Mouse (Mus musculus): ENCODE data around the gene Hal. TPM values are rescaled to one million over a fixed set of nuclear protein-coding genes. Genes with fewer than 3 reads are reported as not detected.
A peak's percentile ranks its signal among the peaks of the same experiment; 100 is the strongest.

The Hal gene
- polyA plus RNA-seq, 1 experiment from 2014 or later: 0.25 TPM

DNA sequence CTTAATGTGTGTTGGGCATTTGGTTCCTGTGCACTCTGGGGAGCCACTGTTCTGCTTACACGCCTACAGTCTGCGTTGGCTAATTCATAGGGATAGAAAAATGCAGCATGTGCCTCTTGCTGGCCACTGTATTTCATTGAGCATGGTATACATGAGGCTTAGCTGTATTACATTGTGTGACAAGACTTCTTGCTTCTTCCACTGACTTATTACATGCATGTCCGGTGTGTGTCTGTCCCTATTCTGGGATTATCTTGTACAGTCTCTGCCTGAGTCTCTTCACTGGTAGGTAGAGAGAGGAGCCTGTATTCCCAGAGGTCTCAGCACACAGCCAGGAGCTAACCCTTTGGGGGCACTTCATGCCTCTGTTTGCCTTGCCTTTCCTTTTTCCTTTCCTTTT, 20.8 kb upstream of the Hal start:
- no peaks in the 10 kb centered on the region for H3K9me3 ChIP-seq (ENCODE audit: low read length)
- no peak overlapping the region for H3K27ac ChIP-seq (ENCODE audit: low read length)
- H3K4me2 ChIP-seq (replicated peaks; ENCODE audit: low read depth, low read length): no peak overlapping the region
- peaks cover 58% of the 10 kb centered on the region for H3K36me3 ChIP-seq (ENCODE audit: insufficient read depth, low read length)
- H3K9ac ChIP-seq (replicated peaks; ENCODE audit: low read length): no peak overlapping the region
- H3K4me3 ChIP-seq (ENCODE audit: low read length): no peak overlapping the region
- H3K27me3 ChIP-seq (ENCODE audit: insufficient read depth, low read length): no peaks in the 10 kb centered on the region
- no peaks in the 10 kb centered on the region for H3K4me1 ChIP-seq (ENCODE audit: insufficient read depth, low read length)
- 94% methylated on average over 3 of the region's 3 CpGs for WGBS
- no peak for ATAC-seq (ENCODE audit: low FRiP score, low TSS enrichment)

- Histone ChIP-seq H3K4me1 (ENCODE audit: insufficient read depth, low read length) (no peaks in the 10 kb centered on the region), H3K9ac (replicated peaks; ENCODE audit: low read length) (no peak overlapping the region), H3K36me3 (ENCODE audit: insufficient read depth, low read length) (peaks cover 63% of the 10 kb centered on the region), H3K27ac (ENCODE audit: low read length) (no peak overlapping the region), H3K27me3 (ENCODE audit: insufficient read depth, low read length) (no peaks in the 10 kb centered on the region), H3K4me3 (ENCODE audit: low read length) (no peak overlapping the region), H3K4me2 (replicated peaks; ENCODE audit: low read depth, low read length) (no peak overlapping the region), H3K9me3 (ENCODE audit: low read length) (no peaks in the 10 kb centered on the region)
- ATAC-seq (ENCODE audit: low FRiP score, low TSS enrichment): no peak
- 54% methylated on average over 11 of the region's 11 CpGs for WGBS
Observed at GRCm38 (mm10) chr10:93471415-93471814, 17.2 kb upstream of the Hal start.

DNA sequence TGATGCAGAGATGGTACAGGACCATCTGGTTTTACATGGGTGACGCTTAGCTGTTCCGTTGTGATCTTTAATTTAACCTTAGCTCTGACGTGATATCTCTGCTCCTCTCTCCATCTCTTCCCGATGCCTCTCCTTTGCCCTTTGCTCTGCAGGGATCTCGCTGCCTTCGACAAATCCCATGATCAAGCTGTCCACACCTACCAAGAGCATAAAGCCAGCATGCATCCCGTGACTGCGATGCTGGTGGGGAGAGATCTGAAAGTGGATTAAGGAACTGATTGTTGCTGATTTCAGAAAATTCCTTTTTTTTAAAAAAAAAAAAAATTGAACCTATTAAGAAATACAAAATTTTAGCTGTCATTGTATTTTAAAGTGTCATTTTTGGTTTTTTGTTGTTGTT, 4.1 kb upstream of the Hal start:
- H3K27me3 ChIP-seq (ENCODE audit: insufficient read depth, low read length): no peaks in the 10 kb centered on the region
- WGBS: 90% methylated on average over 8 of the region's 8 CpGs
- 0 out of 2 replicates have a peak, but pooled peaks cover 3% of the 10 kb centered on the region for H3K4me1 ChIP-seq (ENCODE audit: insufficient read depth, low read length)
- H3K4me2 ChIP-seq (replicated peaks; ENCODE audit: low read depth, low read length): no peak overlapping the region
- H3K36me3 ChIP-seq (ENCODE audit: insufficient read depth, low read length): peaks cover 31% of the 10 kb centered on the region
- no peak overlapping the region for H3K4me3 ChIP-seq (ENCODE audit: low read length)
- ATAC-seq (ENCODE audit: low FRiP score, low TSS enrichment): no peak
- no peaks in the 10 kb centered on the region for H3K9me3 ChIP-seq (ENCODE audit: low read length)
- H3K27ac ChIP-seq (ENCODE audit: low read length): no peak overlapping the region
- no peak overlapping the region for H3K9ac ChIP-seq (replicated peaks; ENCODE audit: low read length)

GRCm38 (mm10) chr10:93485055-93485691, 3.4 kb upstream of the Hal start:
- Histone ChIP-seq H3K4me1 (ENCODE audit: insufficient read depth, low read length) (0 out of 2 replicates have a peak, but pooled peaks cover 6% of the 10 kb centered on the region), H3K4me3 (ENCODE audit: low read length) (no peak overlapping the region), H3K27ac (ENCODE audit: low read length) (no peak overlapping the region), H3K4me2 (replicated peaks; ENCODE audit: low read depth, low read length) (no peak overlapping the region), H3K9me3 (ENCODE audit: low read length) (no peaks in the 10 kb centered on the region), H3K9ac (replicated peaks; ENCODE audit: low read length) (no peak overlapping the region), H3K27me3 (ENCODE audit: insufficient read depth, low read length) (no peaks in the 10 kb centered on the region), H3K36me3 (ENCODE audit: insufficient read depth, low read length) (peaks cover 25% of the 10 kb centered on the region)
- WGBS: 88% methylated on average over 8 of the region's 8 CpGs
- ATAC-seq (ENCODE audit: low FRiP score, low TSS enrichment): peak; percentile 50

GRCm38 (mm10) chr10:93486622-93487021, 1.9 kb upstream of the Hal start:
- ATAC-seq (ENCODE audit: low FRiP score, low TSS enrichment): no peak; the same call in 1 of the 2 replicates
- 26% methylated on average over 4 of the region's 4 CpGs for WGBS

DNA sequence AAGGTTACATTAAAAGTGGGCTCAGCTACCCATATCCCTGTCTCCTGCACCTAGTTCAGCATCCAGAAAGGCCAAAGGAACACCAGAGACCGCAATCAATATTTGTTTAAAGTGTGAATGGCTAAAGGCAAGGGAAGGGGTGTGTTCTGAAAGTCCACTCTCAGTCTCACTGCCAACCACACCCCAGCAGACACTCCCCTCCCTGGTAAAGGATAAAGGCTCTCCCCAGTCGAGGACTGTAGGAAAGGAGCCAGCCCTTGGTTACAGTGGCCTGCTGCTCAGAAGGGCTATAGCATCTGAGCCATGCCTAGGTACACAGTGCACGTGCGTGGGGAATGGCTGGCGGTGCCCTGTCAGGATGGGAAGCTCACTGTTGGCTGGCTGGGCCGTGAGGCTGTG, 259 bp downstream of the Hal start:
- no peaks in the 10 kb centered on the region for H3K9me3 ChIP-seq (ENCODE audit: low read length)
- no peak overlapping the region for H3K9ac ChIP-seq (replicated peaks; ENCODE audit: low read length)
- 73% methylated on average over 6 of the region's 6 CpGs for WGBS
- H3K27me3 ChIP-seq (ENCODE audit: insufficient read depth, low read length): no peaks in the 10 kb centered on the region
- peaks cover 4% of the 10 kb centered on the region for H3K36me3 ChIP-seq (ENCODE audit: insufficient read depth, low read length)
- ATAC-seq (ENCODE audit: low FRiP score, low TSS enrichment): no peak
- H3K4me2 ChIP-seq (replicated peaks; ENCODE audit: low read depth, low read length): no peak overlapping the region
- no peak overlapping the region for H3K4me3 ChIP-seq (ENCODE audit: low read length)
- H3K27ac ChIP-seq (ENCODE audit: low read length): no peak overlapping the region
- 0 out of 2 replicates have a peak, but pooled peaks cover 6% of the 10 kb centered on the region for H3K4me1 ChIP-seq (ENCODE audit: insufficient read depth, low read length)

More at GRCm38 (mm10) chr10:93486622-93487021, 1.9 kb upstream of the Hal start:
- Histone ChIP-seq H3K27me3 (ENCODE audit: insufficient read depth, low read length) (no peaks in the 10 kb centered on the region), H3K36me3 (ENCODE audit: insufficient read depth, low read length) (peaks cover 10% of the 10 kb centered on the region), H3K4me3 (ENCODE audit: low read length) (no peak overlapping the region), H3K4me2 (replicated peaks; ENCODE audit: low read depth, low read length) (no peak overlapping the region), H3K9ac (replicated peaks; ENCODE audit: low read length) (no peak overlapping the region), H3K4me1 (ENCODE audit: insufficient read depth, low read length) (0 out of 2 replicates have a peak, but pooled peaks cover 6% of the 10 kb centered on the region), H3K9me3 (ENCODE audit: low read length) (no peaks in the 10 kb centered on the region), H3K27ac (ENCODE audit: low read length) (no peak overlapping the region)

GRCm38 (mm10) chr10:93490451-93490850, 1.9 kb downstream of the Hal start:
- Histone ChIP-seq H3K27ac (ENCODE audit: low read length) (no peak overlapping the region), H3K27me3 (ENCODE audit: insufficient read depth, low read length) (no peaks in the 10 kb centered on the region), H3K4me1 (ENCODE audit: insufficient read depth, low read length) (0 out of 2 replicates have a peak, but pooled peaks cover 6% of the 10 kb centered on the region), H3K36me3 (ENCODE audit: insufficient read depth, low read length) (no peaks in the 10 kb centered on the region), H3K4me3 (ENCODE audit: low read length) (no peak overlapping the region), H3K9me3 (ENCODE audit: low read length) (no peaks in the 10 kb centered on the region), H3K9ac (replicated peaks; ENCODE audit: low read length) (no peak overlapping the region), H3K4me2 (replicated peaks; ENCODE audit: low read depth, low read length) (no peak overlapping the region)
- no peak for ATAC-seq (ENCODE audit: low FRiP score, low TSS enrichment)
- WGBS: 46% methylated on average over 4 of the region's 4 CpGs

- H3K4me2 ChIP-seq (replicated peaks; ENCODE audit: low read depth, low read length): peak overlapping the region; percentile 20
- peak overlapping the region; percentile 29; the same call in 1 of the 2 replicates for H3K9ac ChIP-seq (replicated peaks; ENCODE audit: low read length)
- WGBS: 9% methylated on average over 10 of the region's 10 CpGs
- H3K36me3 ChIP-seq (ENCODE audit: insufficient read depth, low read length): no peaks in the 10 kb centered on the region
- no peak overlapping the region for H3K27ac ChIP-seq (ENCODE audit: low read length)
- no peak overlapping the region for H3K4me3 ChIP-seq (ENCODE audit: low read length)
- peaks cover 8% of the 10 kb centered on the region for H3K4me1 ChIP-seq (ENCODE audit: insufficient read depth, low read length)
- H3K9me3 ChIP-seq (ENCODE audit: low read length): no peaks in the 10 kb centered on the region
- ATAC-seq (ENCODE audit: low FRiP score, low TSS enrichment): 0 out of 2 replicates have a peak, but pooled peaks have one; percentile 31
- no peaks in the 10 kb centered on the region for H3K27me3 ChIP-seq (ENCODE audit: insufficient read depth, low read length)
Observed at GRCm38 (mm10) chr10:93500864-93501263, 12.3 kb downstream of the Hal start.

GRCm38 (mm10) chr10:93501346-93501745, 12.8 kb downstream of the Hal start:
- H3K36me3 ChIP-seq (ENCODE audit: insufficient read depth, low read length): no peaks in the 10 kb centered on the region
- H3K4me2 ChIP-seq (replicated peaks; ENCODE audit: low read depth, low read length): peak overlapping the region; percentile 20; the same call in 1 of the 2 replicates
- H3K9ac ChIP-seq (replicated peaks; ENCODE audit: low read length): no peak overlapping the region
- H3K4me1 ChIP-seq (ENCODE audit: insufficient read depth, low read length): peaks cover 8% of the 10 kb centered on the region
- 71% methylated on average over 10 of the region's 10 CpGs for WGBS
- no peaks in the 10 kb centered on the region for H3K9me3 ChIP-seq (ENCODE audit: low read length)
- no peak overlapping the region for H3K4me3 ChIP-seq (ENCODE audit: low read length)
- no peak for ATAC-seq (ENCODE audit: low FRiP score, low TSS enrichment)
- no peaks in the 10 kb centered on the region for H3K27me3 ChIP-seq (ENCODE audit: insufficient read depth, low read length)
- no peak overlapping the region for H3K27ac ChIP-seq (ENCODE audit: low read length)

GRCm38 (mm10) chr10:93508383-93508970, 19.9 kb downstream of the Hal start:
- WGBS: 84% methylated on average over 7 of the region's 7 CpGs
- no peak for ATAC-seq (ENCODE audit: low FRiP score, low TSS enrichment)

More at GRCm38 (mm10) chr10:93508383-93508970, 19.9 kb downstream of the Hal start:
- Histone ChIP-seq H3K27ac (ENCODE audit: low read length) (no peak overlapping the region), H3K9me3 (ENCODE audit: low read length) (no peaks in the 10 kb centered on the region), H3K4me1 (ENCODE audit: insufficient read depth, low read length) (no peaks in the 10 kb centered on the region), H3K9ac (replicated peaks; ENCODE audit: low read length) (no peak overlapping the region), H3K27me3 (ENCODE audit: insufficient read depth, low read length) (no peaks in the 10 kb centered on the region), H3K36me3 (ENCODE audit: insufficient read depth, low read length) (no peaks in the 10 kb centered on the region), H3K4me2 (replicated peaks; ENCODE audit: low read depth, low read length) (no peak overlapping the region), H3K4me3 (ENCODE audit: low read length) (no peak overlapping the region)
